Mouse (Mus musculus): ENCODE results near the gene Ccdc93.

The Ccdc93 gene

DNA sequence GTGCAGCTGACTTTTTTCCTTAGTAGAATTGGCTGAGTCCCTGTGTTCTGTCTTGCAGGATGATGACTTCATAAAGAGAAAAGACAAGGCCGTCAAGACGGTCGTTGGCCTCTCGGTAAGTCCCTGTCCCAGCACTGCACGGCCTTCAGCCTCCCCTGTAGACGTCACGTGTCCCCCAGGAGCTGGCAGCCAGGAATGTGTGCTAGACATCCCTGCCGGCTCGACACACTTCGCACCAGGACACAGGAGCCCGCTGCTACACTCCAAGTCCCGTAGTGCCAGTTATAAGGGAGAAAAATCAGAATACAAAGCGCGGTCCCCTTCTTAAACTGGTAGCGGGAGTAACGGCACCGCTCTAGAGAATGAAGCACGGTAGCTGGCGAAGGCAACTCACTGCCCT, 17.3 kb downstream of the Ccdc93 start:
- no peak for DNase-seq (ENCODE audit: low spot score)

DNA sequence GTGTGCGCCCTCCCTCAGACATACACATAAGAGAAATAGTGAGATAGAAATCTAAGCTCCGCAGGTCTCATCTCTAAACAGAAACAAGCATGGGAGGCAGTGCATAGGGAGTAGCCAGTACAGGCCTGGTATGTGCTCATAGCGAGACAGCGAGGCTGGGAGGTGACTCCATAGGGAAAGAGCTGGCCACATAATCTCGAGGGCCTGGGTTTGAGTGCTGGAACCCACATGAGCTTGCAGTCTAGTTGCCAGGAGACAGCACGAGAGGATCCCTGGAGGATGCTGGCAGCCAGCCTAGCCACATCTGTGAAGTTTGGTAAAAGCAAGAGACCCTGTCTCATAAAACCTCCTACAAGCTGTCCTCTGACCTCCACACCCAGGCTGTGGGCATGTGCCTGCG, 20.2 kb downstream of the Ccdc93 start:
- DNase-seq (ENCODE audit: low spot score) = no peak

DNA sequence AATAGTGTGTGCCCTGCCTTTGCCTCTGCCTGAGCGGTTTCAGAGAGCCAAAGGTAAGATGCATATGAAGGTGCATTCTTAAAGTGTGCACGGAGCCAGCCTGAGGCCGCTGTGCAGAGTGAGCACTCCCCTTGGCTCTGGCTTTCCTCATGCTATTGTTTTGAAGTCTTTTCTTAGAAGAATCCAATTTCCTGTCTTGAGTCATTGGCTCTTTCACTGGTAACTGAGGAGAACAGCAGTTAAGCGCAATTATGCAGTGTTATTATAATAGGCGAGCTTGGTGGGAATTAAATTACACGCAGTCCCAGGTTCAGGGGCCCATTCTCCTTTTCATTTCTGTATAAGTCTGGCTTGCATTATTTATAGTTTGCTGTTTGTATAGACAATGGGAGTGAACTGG, 21.6 kb downstream of the Ccdc93 start:
- no peak for DNase-seq (ENCODE audit: low spot score)

DNA sequence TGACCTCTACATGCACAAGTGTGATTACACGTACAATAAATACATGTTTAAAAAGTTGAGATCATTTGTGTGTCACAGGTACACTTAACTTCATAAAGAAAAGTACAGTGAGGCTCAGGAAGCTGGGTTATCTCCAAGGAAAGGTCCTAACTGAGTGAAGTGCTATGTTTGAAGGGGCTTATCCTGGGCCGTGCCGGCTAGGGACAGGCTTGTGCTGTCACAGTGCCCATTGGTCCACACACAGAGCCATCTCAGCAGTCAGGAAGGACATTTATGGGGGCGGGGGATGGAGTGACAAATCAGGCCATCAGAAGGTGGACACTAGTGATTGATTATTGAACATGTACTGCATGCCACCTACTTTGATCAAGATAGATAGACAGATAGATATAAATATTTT, 22.2 kb downstream of the Ccdc93 start:
- DNase-seq (ENCODE audit: low spot score) = no peak

DNA sequence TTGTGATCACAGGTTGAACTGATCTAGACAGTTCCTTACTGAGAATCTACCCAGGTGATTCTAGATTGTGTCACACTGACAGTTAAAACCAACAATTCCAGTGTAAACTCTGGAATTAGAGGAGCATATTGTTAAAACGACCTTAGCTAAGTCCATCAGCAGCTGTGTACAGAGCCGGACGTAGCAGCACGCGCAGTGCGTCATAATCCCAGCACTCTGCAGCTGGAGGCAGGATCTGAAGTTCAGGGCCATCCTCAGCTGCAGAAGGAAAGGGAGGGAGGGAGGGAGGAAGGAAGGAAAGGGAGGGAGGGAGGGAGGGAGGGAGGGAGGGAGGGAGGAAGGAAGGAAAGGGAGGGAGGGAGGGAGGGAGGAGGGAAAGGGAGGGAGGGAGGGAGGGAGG, 24.1 kb downstream of the Ccdc93 start:
- DNase-seq (ENCODE audit: low spot score) = no peak

DNA sequence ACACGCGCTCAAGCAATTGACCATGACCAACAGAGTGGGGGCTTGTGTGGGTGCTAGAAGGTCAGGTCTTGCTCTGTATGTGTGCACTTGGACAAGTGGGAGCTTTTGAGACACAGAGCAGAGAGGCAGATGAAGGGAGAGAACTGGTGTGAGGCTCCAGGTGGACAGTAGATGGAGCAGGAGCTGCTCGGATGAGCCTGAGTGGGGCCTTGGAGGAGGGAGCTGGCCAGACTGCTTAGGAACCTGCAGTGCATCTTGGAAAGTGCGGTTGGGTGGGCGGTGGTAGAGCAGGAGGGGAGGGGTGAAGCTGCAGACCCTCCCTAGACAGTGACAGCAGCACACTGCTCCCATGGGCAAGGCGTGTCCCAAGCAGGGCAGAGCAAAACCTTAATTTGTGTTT, 29.2 kb downstream of the Ccdc93 start:
- DNase-seq (ENCODE audit: low spot score) = no peak

DNA sequence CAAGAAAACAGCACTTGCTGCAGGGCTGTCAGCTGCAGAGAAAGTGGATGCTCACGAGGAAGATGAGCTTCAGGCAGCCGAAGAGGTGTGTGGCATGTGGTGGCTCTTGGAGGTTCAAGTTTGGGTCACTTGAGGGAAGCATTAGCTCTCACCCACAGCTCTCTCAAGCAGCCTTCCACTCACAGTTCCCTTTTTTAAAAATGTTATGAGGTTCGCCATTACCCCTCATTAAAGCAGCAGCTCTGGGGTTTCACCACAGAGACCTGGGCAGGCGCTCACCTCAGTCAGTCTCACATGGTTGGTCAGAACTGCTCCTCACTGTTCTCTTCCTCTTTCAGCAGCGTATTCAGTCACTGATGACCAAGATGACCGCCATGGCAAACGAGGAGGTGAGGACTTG, 31.0 kb downstream of the Ccdc93 start:
- no peak for DNase-seq (ENCODE audit: low spot score)

DNA sequence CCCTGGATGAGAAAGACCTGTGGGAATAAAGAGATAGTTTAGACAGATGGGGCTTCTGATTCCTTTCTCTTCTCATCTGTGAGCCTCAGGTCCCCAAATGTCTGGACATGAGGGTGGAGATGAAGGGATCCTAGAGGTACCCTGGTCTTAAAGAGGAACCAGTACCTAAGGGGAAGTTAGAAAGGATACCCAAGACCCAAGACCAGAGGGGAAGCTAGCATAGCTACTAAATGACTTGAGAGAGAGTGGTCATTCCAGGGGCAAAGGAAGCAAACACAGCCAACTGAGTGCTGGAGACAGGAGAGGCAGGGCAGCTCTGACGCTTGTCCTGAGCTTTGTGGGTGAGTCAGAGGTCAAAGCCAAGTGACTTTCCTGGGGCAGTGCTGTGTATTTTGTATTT, 31.8 kb downstream of the Ccdc93 start:
- DNase-seq (ENCODE audit: low spot score) = no peak

DNA sequence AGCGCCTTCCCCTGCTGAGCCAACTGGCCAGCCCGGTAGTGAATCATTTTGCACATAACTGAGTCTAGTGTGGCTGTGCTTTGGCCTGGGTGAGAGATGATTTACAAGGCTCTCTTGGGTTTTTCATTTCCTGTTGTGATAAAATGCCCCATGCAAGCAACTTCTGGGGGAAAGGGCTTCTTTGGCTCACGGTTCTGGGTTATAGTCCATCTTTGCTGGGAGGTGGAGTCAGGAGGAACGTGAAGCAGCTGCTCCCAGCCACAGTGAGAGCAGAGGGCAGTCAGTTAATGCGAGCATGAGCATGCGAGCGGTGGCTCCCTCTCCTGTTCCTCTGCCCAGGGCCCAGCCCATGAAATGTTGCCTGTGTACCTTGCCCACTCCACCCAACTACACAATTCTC, 33.0 kb downstream of the Ccdc93 start:
- DNase-seq (ENCODE audit: low spot score) = no peak

DNA sequence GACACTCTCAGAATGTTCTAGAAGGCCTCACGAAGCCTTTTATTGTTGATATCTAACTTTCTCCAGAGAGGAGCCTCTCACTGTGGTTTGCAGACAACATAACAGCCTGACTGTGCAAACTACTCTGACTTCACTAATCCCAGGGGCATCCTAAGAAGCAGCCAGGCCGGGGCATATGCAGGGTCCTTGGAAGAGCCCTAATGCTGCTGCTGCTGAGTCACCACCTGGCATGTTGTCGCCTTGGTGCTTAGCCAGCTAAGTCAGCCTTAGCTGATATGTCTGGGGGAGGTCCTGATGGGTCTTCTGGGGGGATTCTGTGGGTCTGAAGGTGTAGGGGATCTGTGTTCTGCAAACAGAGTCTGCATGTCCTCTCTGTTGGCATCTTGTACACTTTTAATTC, 35.4 kb downstream of the Ccdc93 start:
- no peak for DNase-seq (ENCODE audit: low spot score)

DNA sequence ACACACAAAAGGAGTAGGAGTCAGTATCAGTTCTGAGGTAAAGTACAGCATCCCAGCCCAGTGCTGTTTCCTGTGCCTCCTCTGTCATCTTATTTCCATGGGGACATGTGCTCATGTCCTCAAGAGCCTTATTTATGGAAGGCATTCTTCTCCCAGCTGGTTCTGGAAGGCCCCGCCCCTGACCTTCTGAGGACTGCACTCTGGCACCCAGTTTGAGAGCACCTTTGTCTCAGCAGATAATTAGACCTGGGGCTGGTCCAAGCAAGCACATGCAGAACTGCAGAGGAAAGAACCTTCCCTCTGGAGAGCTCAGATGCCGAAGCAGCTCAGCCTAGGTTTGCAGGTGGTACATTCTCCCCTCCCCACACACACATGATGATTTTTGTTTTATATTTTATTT, 37.4 kb downstream of the Ccdc93 start:
- DNase-seq (ENCODE audit: low spot score) = no peak

DNA sequence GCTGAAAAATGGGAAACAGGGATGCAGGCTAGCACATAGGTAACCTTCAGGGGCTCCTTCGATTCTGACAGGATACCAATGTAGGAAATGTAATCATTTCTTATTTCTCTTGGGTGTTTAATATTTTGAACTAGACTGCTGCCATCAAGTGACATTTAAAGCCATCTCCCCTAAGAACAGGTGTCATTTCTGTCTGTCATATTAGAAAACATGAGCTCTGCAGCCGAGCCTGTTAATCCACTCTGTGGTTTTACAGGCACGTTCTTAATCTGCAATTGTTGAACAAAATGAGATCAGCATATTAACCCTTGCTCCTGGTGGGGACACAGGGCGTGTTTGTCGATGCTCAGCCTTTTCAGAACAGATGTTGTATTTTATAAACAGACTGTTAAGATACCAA, 40.7 kb downstream of the Ccdc93 start:
- DNase-seq (ENCODE audit: low spot score) = no peak

DNA sequence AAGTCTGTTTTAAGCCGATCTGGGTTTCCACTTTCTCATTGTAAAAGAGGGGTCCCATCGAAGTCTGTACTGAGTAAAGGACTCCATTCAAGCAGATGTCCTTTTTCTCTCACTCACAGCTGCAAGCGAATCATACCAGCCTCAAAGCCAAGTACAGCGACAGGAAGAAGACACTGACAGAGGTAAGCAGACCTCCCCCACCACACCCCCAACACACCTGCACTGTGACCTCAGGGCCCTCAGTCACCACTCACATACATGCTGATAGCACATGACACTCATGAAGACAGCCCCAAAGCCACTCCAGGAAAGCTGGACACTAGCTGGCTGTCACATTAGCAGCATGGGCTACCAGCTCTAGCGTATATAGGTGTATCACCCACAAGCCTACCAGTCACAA, 46.9 kb downstream of the Ccdc93 start:
- DNase-seq (ENCODE audit: low spot score) = no peak

DNA sequence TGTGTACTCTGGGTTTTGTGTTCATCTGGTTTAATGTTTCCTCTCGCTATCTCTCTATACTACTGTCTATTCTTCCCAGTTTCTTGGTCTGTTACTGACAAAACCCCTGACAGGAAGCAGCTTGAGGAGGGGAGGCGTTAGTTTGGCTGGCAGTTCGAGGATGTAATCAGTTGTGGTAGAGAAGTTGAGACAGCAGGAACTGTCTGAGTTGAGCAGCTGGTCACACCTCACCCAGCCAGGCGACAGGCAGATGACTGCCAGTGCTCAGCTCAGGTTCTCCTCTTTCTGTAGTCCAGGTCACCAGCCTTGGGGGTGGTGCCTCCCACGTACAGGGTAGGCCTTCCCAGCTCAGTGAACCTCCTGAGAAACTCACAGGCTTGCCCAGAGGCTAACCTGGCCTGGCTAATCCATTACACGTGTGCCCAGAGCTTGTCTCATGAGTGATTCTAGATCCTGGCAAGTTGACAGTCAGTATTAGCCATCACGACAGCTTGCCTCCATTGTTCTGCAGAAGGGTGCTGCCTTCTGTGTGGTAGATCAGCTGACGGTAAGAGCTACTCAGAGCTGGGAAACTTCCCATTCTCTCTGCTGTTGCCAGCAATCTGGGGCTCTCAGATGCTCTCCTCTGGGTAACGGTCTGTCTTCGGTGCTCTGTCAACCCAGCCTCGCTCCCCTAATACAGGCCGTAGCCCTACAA, 47.6 kb downstream of the Ccdc93 start:
- peak; percentile 83 for DNase-seq (ENCODE audit: low spot score)

DNA sequence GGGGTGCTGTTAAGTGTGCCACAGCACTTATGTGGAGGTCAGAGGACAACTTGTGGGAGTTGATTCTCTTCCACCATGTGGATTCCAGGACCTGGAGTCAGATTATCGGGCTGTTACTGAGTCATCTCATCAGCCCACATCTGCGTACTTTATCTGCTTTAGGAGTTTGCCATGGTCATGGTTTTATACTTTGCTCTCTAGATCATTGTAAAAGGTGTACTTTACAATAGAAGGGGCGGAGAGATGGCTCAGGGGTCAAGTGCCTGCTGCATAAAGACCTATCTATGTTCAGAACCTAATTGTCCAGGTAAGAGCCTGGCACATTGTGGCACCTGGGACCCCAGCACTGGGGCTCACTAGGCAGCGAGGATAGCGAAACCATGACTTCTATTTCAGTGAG, 48.6 kb downstream of the Ccdc93 start:
- no peak for DNase-seq (ENCODE audit: low spot score)

DNA sequence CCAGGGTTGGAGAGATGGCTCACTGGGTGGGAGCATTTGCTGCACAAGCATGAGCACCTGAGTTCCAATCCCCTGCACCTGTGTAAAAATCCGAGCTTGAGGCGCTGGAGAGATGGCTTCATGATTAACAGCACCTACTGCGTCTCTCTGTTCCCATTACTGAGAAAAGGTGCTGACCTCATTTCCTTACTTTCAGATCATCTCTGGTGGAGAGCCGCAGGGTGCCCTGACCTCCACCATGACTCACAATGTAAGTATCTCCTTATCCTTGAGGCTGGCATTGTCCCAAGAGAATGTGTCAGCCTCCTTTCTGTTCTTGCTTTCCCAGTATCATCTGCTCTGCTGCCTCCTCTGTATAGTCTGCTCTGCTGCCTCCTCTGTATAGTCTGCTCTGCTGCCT, 52.2 kb downstream of the Ccdc93 start:
- DNase-seq (ENCODE audit: low spot score) = no peak

DNA sequence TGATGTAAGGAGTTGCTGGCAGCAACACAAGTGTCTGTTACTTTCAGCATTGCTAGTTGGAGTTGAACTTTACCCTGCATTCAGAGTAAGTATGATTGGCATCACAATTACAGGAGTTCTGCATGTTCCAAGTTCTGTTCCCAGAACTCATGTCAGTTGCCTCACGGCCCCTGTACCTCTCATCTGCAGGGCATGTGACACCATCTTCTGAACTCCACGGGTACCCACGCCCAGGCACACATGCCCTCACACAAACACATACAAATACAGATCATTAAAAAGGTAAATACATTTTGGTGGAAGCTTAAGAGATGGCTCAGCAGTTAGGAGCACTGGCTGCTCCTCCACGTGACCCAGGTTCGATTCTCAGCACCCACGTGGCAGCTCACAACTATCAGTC, 56.0 kb downstream of the Ccdc93 start:
- no peak for DNase-seq (ENCODE audit: low spot score)

DNA sequence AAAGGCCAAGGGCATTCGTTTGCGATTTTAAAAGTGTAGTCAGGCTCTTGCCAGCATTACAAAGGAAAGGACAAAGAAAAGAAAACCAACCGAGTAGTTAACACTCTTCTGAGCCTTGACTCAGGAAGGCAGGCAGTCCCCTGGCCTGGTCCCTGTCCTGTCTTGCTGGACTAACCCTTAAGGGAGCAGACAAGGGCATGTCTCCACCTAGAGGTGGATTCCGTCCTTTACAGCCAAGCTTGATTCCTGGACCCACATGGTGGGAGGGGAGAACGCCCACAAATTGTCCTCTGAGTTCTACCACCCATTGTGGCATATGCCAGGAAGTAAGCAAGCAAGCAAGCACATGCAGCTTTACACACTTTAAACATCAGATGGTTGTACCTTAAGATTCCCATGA, 59.4 kb downstream of the Ccdc93 start:
- DNase-seq (ENCODE audit: low spot score) = no peak

DNA sequence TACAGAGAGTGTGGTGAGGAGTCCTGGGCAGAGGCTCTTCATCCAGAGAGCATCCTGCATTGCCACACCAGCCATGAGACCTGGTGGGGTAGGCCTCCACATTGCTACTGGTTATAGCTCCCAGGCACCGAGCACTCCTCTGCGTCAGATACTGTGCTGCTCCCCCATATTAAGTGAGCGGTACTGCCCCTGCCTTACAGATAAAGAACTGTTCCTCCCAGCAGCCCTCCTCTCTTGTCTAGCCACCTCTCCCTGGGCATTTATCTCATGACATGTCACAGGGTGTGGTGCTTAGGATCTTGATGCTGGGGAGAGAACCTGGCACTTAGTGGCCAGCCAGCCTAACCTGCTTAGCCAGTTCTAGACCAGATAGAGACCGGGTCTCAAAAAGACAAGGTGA, 66.2 kb downstream of the Ccdc93 start:
- no peak for DNase-seq (ENCODE audit: low spot score)

DNA sequence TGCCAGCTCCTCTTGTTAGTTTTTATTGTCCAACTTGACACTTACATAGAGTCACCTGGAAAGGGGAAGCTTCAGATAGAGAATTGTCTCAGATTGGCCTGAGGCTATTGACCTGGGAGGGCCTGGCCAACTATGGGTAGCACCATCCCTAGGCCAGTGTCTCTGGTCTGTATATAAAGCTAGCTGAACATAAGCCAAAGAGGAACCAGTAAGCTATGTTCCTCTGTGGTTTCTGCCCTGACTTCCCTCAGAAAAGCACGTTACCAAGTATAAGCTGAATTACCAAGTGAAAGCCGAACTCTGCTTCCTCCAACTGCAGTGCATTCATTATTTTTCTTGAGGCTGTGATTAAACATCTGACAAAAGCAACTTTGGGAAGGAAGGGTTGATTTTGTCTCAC, 77.9 kb downstream of the Ccdc93 start:
- DNase-seq (ENCODE audit: low spot score) = no peak

DNA sequence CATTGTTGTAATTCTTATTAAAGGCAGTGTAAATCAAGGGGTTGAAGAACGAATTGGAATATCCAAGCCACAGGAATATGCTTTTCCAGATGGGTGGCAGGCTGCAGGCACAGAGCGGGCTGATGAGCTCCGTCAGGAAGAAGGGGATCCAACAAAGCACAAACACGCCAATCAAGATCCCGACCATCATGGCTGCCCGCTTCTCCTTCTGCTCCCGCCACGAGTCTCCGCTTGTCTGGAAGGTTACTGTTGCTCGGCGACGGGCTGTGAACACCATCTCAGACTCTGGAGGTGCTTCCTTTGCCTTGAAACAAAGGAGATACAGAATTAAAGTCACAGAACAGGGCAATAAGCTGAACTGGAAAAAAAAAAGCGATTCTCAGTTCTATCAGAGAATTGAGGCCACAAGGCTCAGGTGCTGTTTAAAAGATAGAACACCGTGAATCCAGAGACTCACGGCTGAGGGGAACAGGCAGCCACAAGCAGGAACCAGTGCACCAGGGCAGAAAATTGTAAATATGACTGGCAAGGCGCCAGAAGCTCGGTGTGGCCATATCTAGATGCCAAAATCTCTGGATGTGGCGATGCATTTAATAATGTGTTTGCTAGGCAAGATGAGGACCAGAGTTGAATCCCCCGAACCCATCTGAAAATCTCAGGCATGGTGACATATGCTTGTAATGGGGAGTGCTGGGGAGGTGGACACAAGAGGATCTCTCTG, 79.7 kb downstream of the Ccdc93 start:
- no peak for DNase-seq (ENCODE audit: low spot score)

DNA sequence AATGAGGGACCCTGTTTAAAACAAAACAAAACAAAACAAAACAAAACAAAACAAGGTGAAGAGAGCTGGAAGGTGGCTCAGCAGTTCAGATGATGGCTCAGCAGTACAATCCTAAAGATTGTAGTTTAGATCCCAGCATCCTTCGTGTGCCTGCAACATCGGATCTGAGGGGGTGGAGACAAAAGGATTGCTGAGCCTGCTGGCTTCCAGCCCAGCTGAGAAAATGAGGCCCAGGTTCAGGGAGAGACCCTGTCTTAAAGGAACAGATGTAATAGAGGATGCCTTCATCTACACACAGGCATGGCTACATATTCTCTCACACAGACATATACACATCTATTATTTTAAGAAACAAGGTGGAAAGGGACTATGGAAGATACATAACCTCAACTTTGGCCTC, 80.3 kb downstream of the Ccdc93 start:
- no peak for DNase-seq (ENCODE audit: low spot score)

DNA sequence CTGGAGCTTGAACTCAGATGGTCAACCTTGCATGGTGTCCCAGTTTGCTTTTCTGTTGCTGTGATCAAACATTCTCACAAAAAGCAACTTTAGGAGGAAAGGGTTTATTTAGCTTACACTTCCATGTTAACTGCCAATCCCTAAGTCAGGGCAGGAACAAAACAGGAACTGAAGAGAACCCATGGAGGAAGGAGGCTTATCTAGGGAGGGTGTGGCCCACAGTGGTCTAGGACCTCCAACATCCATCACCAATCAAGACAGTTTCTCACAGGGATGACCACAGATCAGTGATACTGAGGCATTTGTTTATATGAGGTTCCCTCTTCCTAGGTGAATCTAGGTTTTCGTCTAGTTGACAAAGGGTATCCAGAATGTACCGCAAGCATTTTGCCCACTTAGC, 81.1 kb downstream of the Ccdc93 start:
- no peak for DNase-seq (ENCODE audit: low spot score)

DNA sequence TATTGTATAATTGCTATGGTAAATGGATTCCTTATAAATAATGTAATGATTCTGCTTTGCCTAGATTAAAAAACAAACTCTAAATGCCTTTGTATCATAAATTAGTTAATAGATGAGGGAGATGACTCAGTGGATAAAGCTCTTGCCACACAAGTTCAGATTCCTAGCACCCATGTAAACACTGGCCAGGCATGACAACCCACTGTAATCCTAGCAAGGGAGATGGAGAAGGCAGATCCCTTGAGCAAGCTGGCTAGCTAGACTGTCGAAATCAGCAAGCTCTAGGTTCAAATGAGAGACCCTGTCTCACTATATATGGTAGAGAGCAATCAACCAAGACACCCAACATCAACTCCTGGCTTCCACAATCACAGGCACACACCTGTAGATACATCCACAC, 87.8 kb downstream of the Ccdc93 start:
- no peak for DNase-seq (ENCODE audit: low spot score)

Data from layer of hippocampus, adult 9-10 months (tissue).